ENCODE assay signal across 8 mouse cellular contexts in the genomic region with DNA sequence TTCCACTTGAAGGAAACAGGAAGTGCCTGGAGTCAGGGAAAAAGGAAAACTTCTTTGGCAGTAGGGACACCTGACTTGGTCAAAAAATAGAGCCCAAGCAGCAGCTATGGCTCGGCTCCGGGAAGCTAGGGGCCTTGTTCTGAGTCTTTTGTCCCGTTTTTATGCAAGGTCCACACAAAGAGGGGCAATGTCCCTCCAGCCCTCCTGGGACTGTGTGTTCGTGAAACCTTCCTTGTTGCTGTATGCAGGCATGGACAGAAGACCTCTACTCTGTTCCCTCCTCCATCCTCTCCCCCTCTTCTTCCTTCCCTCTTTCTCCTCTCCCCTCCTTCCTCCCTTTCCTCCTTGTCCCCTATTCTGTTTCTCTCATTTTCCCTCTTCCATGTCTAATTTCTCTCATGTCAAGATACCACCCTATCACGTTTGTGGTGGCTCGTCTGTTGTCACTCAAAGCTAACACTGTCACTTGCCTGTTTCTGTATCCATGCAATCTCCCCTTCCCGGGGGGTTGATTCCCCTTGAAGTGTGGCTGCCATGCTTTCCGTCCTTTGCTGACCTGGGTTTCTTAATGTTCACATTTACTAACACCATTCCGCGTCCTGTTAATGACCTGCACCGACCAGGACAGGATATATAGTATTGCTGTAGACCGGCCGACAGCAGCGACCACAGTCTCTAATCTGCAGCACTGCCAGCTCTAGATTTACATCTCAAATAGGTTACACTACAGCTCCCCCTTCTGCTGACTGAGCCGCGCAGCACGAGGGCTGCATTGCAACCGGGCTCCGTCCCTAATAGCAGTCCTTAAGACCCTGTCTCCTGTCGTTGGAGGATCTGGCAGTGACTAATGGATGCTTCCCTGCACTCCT.
DNase-seq lines count a peak whose midpoint lies in the region; ATAC-seq and TF ChIP-seq lines count a peak whose summit lies in the region.

No protein-coding gene starts in this region.

- H3K4me2 ChIP-seq in embryonic facial prominence, embryonic 11.5 days (ENCODE audit: low read depth, low read length): peak overlapping the region; percentile 1; the same call in 1 of the 2 replicates
- peak overlapping the region; percentile 36; the same call in 1 of the 2 replicates for H3K4me2 ChIP-seq in kidney, embryonic 14.5 days (replicated peaks; ENCODE audit: low read depth, low read length)
- H3K4me2 ChIP-seq in limb, embryonic 12.5 days: peak overlapping the region; percentile 52
- H3K4me2 ChIP-seq in midbrain, embryonic 11.5 days: peak overlapping the region; percentile 39

- peak; percentile 7 for DNase-seq in thymus, adult 2 months
- DNase-seq in thymus, adult 18-20 months: no peak
- peak; percentile 86 for DNase-seq in embryonic facial prominence, embryonic 11.5 days (ENCODE audit: low spot score)
- DNase-seq in heart, adult 9 months (ENCODE audit: low spot score in 2 of 2): peak; percentile 47 to 58
- DNase-seq in midbrain, embryonic 11.5 days (ENCODE audit: low spot score, missing footprints): peak; percentile 95
- DNase-seq in splenic B cell, adult 2 months (ENCODE audit: low read depth, low spot score): peak; percentile 29

- TF ChIP-seq CTCF in thymus, adult 2 months (IDR thresholded peaks at IDR 0.05; ENCODE audit: borderline replicate concordance, control insufficient read depth, extremely low read depth, insufficient read depth, low read length, poor library complexity): no peak

- H3K4me3 ChIP-seq in thymus, adult 2 months (ENCODE audit: control insufficient read depth, insufficient read depth, low read length): no peak overlapping the region
- no peak overlapping the region for H3K4me3 ChIP-seq in embryonic facial prominence, embryonic 11.5 days (ENCODE audit: low read depth, low read length)
- H3K4me3 ChIP-seq in kidney, embryonic 14.5 days (ENCODE audit: low read length): peak overlapping the region; percentile 14; the same call in 1 of the 2 replicates
- peak overlapping the region; percentile 8; the same call in 1 of the 2 replicates for H3K4me3 ChIP-seq in limb, embryonic 12.5 days (replicated peaks)
- H3K4me3 ChIP-seq in midbrain, embryonic 11.5 days (ENCODE audit: low read depth, low read length): peak overlapping the region; percentile 15; the same call in 1 of the 2 replicates

- no peak overlapping the region for H3K9ac ChIP-seq in embryonic facial prominence, embryonic 11.5 days (replicated peaks; ENCODE audit: low read length)
- H3K9ac ChIP-seq in kidney, embryonic 14.5 days (ENCODE audit: low read depth, low read length): peak overlapping the region; percentile 14; the same call in 1 of the 2 replicates
- H3K9ac ChIP-seq in limb, embryonic 12.5 days (replicated peaks): no peak overlapping the region
- peak overlapping the region; percentile 49; the same call in 1 of the 2 replicates for H3K9ac ChIP-seq in midbrain, embryonic 11.5 days (ENCODE audit: low read length)

- H3K27me3 ChIP-seq in thymus, adult 2 months (ENCODE audit: control insufficient read depth, insufficient read depth, low read length): no peaks in the 10 kb centered on the region
- no peaks in the 10 kb centered on the region for H3K27me3 ChIP-seq in embryonic facial prominence, embryonic 11.5 days (ENCODE audit: control insufficient read depth, insufficient read depth, low read length)
- H3K27me3 ChIP-seq in kidney, embryonic 14.5 days (ENCODE audit: control insufficient read depth, insufficient read depth, low read length): no peaks in the 10 kb centered on the region
- H3K27me3 ChIP-seq in limb, embryonic 12.5 days: peaks cover 7% of the 10 kb centered on the region; the same call in 1 of the 2 replicates
- H3K27me3 ChIP-seq in midbrain, embryonic 11.5 days (ENCODE audit: control insufficient read depth, insufficient read depth, low read length): peaks cover 5% of the 10 kb centered on the region; the same call in 1 of the 2 replicates
- H3K27me3 ChIP-seq in splenic B cell, adult 2 months (ENCODE audit: control insufficient read depth, insufficient read depth, low read length, poor library complexity, severe bottlenecking): no peaks in the 10 kb centered on the region

- TF ChIP-seq POLR2A in thymus, adult 2 months (IDR thresholded peaks at IDR 0.05; ENCODE audit: control insufficient read depth, extremely low read depth, insufficient read depth, low read length, poor library complexity): no peak

- no peaks in the 10 kb centered on the region for H3K36me3 ChIP-seq in thymus, adult 2 months (ENCODE audit: control insufficient read depth, insufficient read depth, low read length)
- no peaks in the 10 kb centered on the region for H3K36me3 ChIP-seq in embryonic facial prominence, embryonic 11.5 days (replicated peaks; ENCODE audit: control insufficient read depth, insufficient read depth, low read depth, low read length)
- H3K36me3 ChIP-seq in kidney, embryonic 14.5 days (ENCODE audit: control insufficient read depth, insufficient read depth, low read length): no peaks in the 10 kb centered on the region
- no peaks in the 10 kb centered on the region for H3K36me3 ChIP-seq in limb, embryonic 12.5 days
- no peaks in the 10 kb centered on the region for H3K36me3 ChIP-seq in midbrain, embryonic 11.5 days (ENCODE audit: control insufficient read depth, insufficient read depth, low read length)
- no peaks in the 10 kb centered on the region for H3K36me3 ChIP-seq in splenic B cell, adult 2 months (ENCODE audit: control insufficient read depth, insufficient read depth, low read length, poor library complexity, severe bottlenecking)

- ATAC-seq in embryonic facial prominence, embryonic 11.5 days (replicated peaks; ENCODE audit: insufficient number of reproducible peaks, low FRiP score, low TSS enrichment, low read depth): peak; percentile 87
- ATAC-seq in kidney, embryonic 14.5 days (ENCODE audit: low FRiP score, low TSS enrichment): peak; percentile 92
- ATAC-seq in limb, embryonic 12.5 days (ENCODE audit: insufficient number of reproducible peaks, insufficient read depth, low FRiP score, low TSS enrichment, low read depth): 0 out of 2 replicates have a peak, but pooled peaks have one; percentile 47
- ATAC-seq in midbrain, embryonic 11.5 days (ENCODE audit: low FRiP score): peak; percentile 91

- H3K4me1 ChIP-seq in thymus, adult 2 months (replicated peaks; ENCODE audit: control insufficient read depth, insufficient read depth, low read length): no peaks in the 10 kb centered on the region
- H3K4me1 ChIP-seq in embryonic facial prominence, embryonic 11.5 days (ENCODE audit: control insufficient read depth, insufficient read depth, low read length): no peaks in the 10 kb centered on the region; the same call in 1 of the 2 replicates
- H3K4me1 ChIP-seq in kidney, embryonic 14.5 days (ENCODE audit: control insufficient read depth, insufficient read depth, low read length): peaks cover 57% of the 10 kb centered on the region
- H3K4me1 ChIP-seq in limb, embryonic 12.5 days (replicated peaks): peaks cover 43% of the 10 kb centered on the region
- peaks cover 33% of the 10 kb centered on the region for H3K4me1 ChIP-seq in midbrain, embryonic 11.5 days (ENCODE audit: control insufficient read depth, insufficient read depth, low read length)

- 14% methylated on average over 20 of the region's 20 CpGs for WGBS in thymus, adult 2 months
- 1% methylated on average over 20 of the region's 20 CpGs for WGBS in embryonic facial prominence, embryonic 11.5 days
- 2% methylated on average over 20 of the region's 20 CpGs for WGBS in kidney, embryonic 14.5 days
- under 1% methylated on average over 20 of the region's 20 CpGs for WGBS in limb, embryonic 12.5 days
- under 1% methylated on average over 20 of the region's 20 CpGs for WGBS in midbrain, embryonic 11.5 days

- no peaks in the 10 kb centered on the region for H3K9me3 ChIP-seq in embryonic facial prominence, embryonic 11.5 days (replicated peaks; ENCODE audit: control insufficient read depth, low read length)
- no peaks in the 10 kb centered on the region for H3K9me3 ChIP-seq in kidney, embryonic 14.5 days (ENCODE audit: control insufficient read depth, low read length)
- no peaks in the 10 kb centered on the region for H3K9me3 ChIP-seq in limb, embryonic 12.5 days
- no peaks in the 10 kb centered on the region for H3K9me3 ChIP-seq in midbrain, embryonic 11.5 days (ENCODE audit: control insufficient read depth, low read length)

- no peak overlapping the region for H3K27ac ChIP-seq in thymus, adult 2 months (ENCODE audit: control insufficient read depth, insufficient read depth, low read length)
- H3K27ac ChIP-seq in embryonic facial prominence, embryonic 11.5 days (replicated peaks; ENCODE audit: low read depth, low read length): no peak overlapping the region
- peak overlapping the region; percentile 94 for H3K27ac ChIP-seq in kidney, embryonic 14.5 days (ENCODE audit: low read depth, low read length)
- peak overlapping the region; percentile 35; the same call in 1 of the 2 replicates for H3K27ac ChIP-seq in limb, embryonic 12.5 days
- H3K27ac ChIP-seq in midbrain, embryonic 11.5 days (ENCODE audit: low read depth, low read length): peak overlapping the region; percentile 77

Comparison
In these comparisons a context has a peak if more than half of its experiments do, and no peak if none do; other contexts are left out.
1. DNase-seq: peak in thymus, adult 2 months (single experiment), embryonic facial prominence, embryonic 11.5 days (single experiment), heart, adult 9 months (2 of 2), midbrain, embryonic 11.5 days (single experiment) and splenic B cell, adult 2 months (single experiment); none in thymus, adult 18-20 months (0 of 2).
2. H3K27ac ChIP-seq: peak in kidney, embryonic 14.5 days (single experiment), limb, embryonic 12.5 days (single experiment) and midbrain, embryonic 11.5 days (single experiment); none in thymus, adult 2 months (single experiment) and embryonic facial prominence, embryonic 11.5 days (single experiment).
3. H3K4me3 ChIP-seq: peak in kidney, embryonic 14.5 days (single experiment), limb, embryonic 12.5 days (single experiment) and midbrain, embryonic 11.5 days (single experiment); none in thymus, adult 2 months (single experiment) and embryonic facial prominence, embryonic 11.5 days (single experiment).
4. H3K4me2 ChIP-seq: peak in every context shown above with its lines; median percentile 52 in limb, embryonic 12.5 days; 39 in midbrain, embryonic 11.5 days; 36 in kidney, embryonic 14.5 days; 1 in embryonic facial prominence, embryonic 11.5 days.
5. H3K9ac ChIP-seq: peak in kidney, embryonic 14.5 days (single experiment) and midbrain, embryonic 11.5 days (single experiment); none in embryonic facial prominence, embryonic 11.5 days (single experiment) and limb, embryonic 12.5 days (single experiment).
6. Peak in every context shown above with its lines, with median percentiles within 50 percentile points of each other: ATAC-seq.